Mouse (Mus musculus): Measurements from ENCODE around the gene Prune1. TPM values are rescaled to one million over a fixed set of nuclear protein-coding genes. Genes with fewer than 3 reads are reported as not detected.

Gene Prune1
- total RNA-seq, 4 experiments from 2014 or later, result 26.8 to 34.8 (median 31.7) TPM

- DNase-seq, result no peak
Observed at GRCm38 (mm10) chr3:95210585-95210984, 71.3 kb downstream of the Prune1 start.

GRCm38 (mm10) chr3:95208286-95208685 is 73.6 kb downstream of the Prune1 start:
- no peak for DNase-seq

GRCm38 (mm10) chr3:95203880-95204279 is 78.0 kb downstream of the Prune1 start:
- DNase-seq, result no peak

Other genes with a start within 250 kb of the Prune1 start
- gene Psmd4, start 239.5 kb downstream of the Prune1 start, total RNA-seq (2022), result 100 to 1,000 TPM; 219 to 265 (median 258) TPM
- 10 to 100 TPM; 47.4 to 69.4 (median 54.9) TPM for gene Pip5k1a, start 175.1 kb downstream of the Prune1 start, total RNA-seq (2022)
- gene Vps72, start 171.1 kb downstream of the Prune1 start, total RNA-seq (2022), result 10 to 100 TPM; 54.8 to 72.9 (median 63.4) TPM
- gene Tmod4, start 157.6 kb downstream of the Prune1 start, total RNA-seq (2022), result 1 to 10 TPM in 1 of 4 experiments, under 1 TPM in 1, not detected in 2; 0.56 to 1.5 TPM
- 10 to 100 TPM; 30.8 to 58.2 (median 43.5) TPM for gene Scnm1, start 148.1 kb downstream of the Prune1 start, total RNA-seq (2022)
- gene Lysmd1, start 148.0 kb downstream of the Prune1 start, total RNA-seq (2022), result 10 to 100 TPM in 3 of 4 experiments, 1 to 10 TPM in 1; 8.4 to 11.4 (median 10.4) TPM
- gene Tnfaip8l2, start 139.7 kb downstream of the Prune1 start, total RNA-seq (2022), result 1 to 10 TPM; 1.8 to 5.0 (median 3.2) TPM
- gene Sema6c, start 121.6 kb downstream of the Prune1 start, total RNA-seq (2022), result 10 to 100 TPM in 2 of 4 experiments, 1 to 10 TPM in 2; 4.0 to 13.1 (median 8.0) TPM
- 10 to 100 TPM; 21.4 to 40.8 (median 28.2) TPM for gene Gabpb2, start 64.2 kb downstream of the Prune1 start, total RNA-seq (2022)
- 100 to 1,000 TPM in 2 of 4 experiments, 10 to 100 TPM in 2; 81.4 to 119 (median 97.4) TPM for gene Cdc42se1, start 53.3 kb downstream of the Prune1 start, total RNA-seq (2022)
- 1 to 10 TPM; 6.6 to 7.1 (median 6.8) TPM for gene Mllt11, start 49.9 kb downstream of the Prune1 start, total RNA-seq (2022)
- gene Gm128, start 40.5 kb downstream of the Prune1 start, total RNA-seq (2022), result under 1 TPM in 1 of 4 experiments, not detected in 3; 0.19 TPM
- under 1 TPM in 1 of 4 experiments, not detected in 3; 0.75 TPM for gene Bnipl, start 30.9 kb downstream of the Prune1 start, total RNA-seq (2022)
- 100 to 1,000 TPM; 127 to 191 (median 150) TPM for gene Mindy1, start 731 bp downstream of the Prune1 start, total RNA-seq (2022)
- 1 to 10 TPM; 1.9 to 4.2 (median 3.0) TPM for gene Anxa9, start 25.1 kb upstream of the Prune1 start, total RNA-seq (2022)
- gene Cers2, start 32.7 kb upstream of the Prune1 start, total RNA-seq (2022), result 100 to 1,000 TPM; 211 to 272 (median 241) TPM
- gene Setdb1, start 75.1 kb upstream of the Prune1 start, total RNA-seq (2022), result 10 to 100 TPM; 22.2 to 38.1 (median 27.8) TPM
- not detected for gene 4930558C23Rik, start 120.8 kb upstream of the Prune1 start, total RNA-seq (2022)
- gene Arnt, start 152.3 kb upstream of the Prune1 start, total RNA-seq (2022), result 10 to 100 TPM; 64.5 to 87.3 (median 75.1) TPM
- gene Ctsk, start 217.2 kb upstream of the Prune1 start, total RNA-seq (2022), result 1 to 10 TPM; 4.6 to 9.3 (median 5.1) TPM
- 100 to 1,000 TPM in 2 of 4 experiments, 10 to 100 TPM in 2; 52.8 to 131 (median 95.6) TPM for gene Ctss, start 244.7 kb upstream of the Prune1 start, total RNA-seq (2022)

Data from adrenal gland, adult 8-10 months (tissue).